8 mouse cellular contexts compared by ENCODE assay signal in genomic region chr1:181353200-181354097, GRCm38 (mm10). TPM values are rescaled to one million over a fixed set of nuclear protein-coding genes. Genes with fewer than 3 reads are reported as not detected.
A peak's percentile ranks its signal among the peaks of the same experiment; 100 is the strongest.
DNase-seq lines count a peak whose midpoint lies in the region; ATAC-seq and TF ChIP-seq lines count a peak whose summit lies in the region.

No protein-coding gene starts in this region.

- WGBS in liver, embryonic 11.5 days, result 3% methylated on average over 33 of the region's 33 CpGs
- 3% methylated on average over 33 of the region's 33 CpGs for WGBS in forebrain, embryonic 16.5 days
- WGBS in liver, embryonic 13.5 days (ENCODE audit: insufficient replicate concordance), result 2% methylated on average over 33 of the region's 33 CpGs

- peaks cover 14% of the 10 kb centered on the region; the same call in 1 of the 2 replicates for H3K4me1 ChIP-seq in liver, embryonic 11.5 days (replicated peaks; ENCODE audit: control insufficient read depth, insufficient read depth, low read length)
- H3K4me1 ChIP-seq in cortical plate, adult 2 months (ENCODE audit: control insufficient read depth, insufficient read depth, low read length), result no peaks in the 10 kb centered on the region
- peaks cover 16% of the 10 kb centered on the region for H3K4me1 ChIP-seq in forebrain, embryonic 16.5 days (replicated peaks; ENCODE audit: control insufficient read depth, insufficient read depth, low read length)
- peaks cover 19% of the 10 kb centered on the region for H3K4me1 ChIP-seq in liver, embryonic 13.5 days (replicated peaks)

- H3K27me3 ChIP-seq in liver, embryonic 11.5 days (replicated peaks; ENCODE audit: control insufficient read depth, insufficient read depth, low read length), result peaks cover 69% of the 10 kb centered on the region
- H3K27me3 ChIP-seq in forebrain, embryonic 16.5 days (replicated peaks; ENCODE audit: control insufficient read depth, insufficient read depth, low read length), result peaks cover 12% of the 10 kb centered on the region; the same call in 1 of the 2 replicates
- peaks cover 92% of the 10 kb centered on the region for H3K27me3 ChIP-seq in liver, embryonic 13.5 days

- ATAC-seq in liver, embryonic 11.5 days (replicated peaks; ENCODE audit: low FRiP score), result no peak
- peak; percentile 12; the same call in 1 of the 2 replicates for ATAC-seq in forebrain, embryonic 16.5 days
- no peak for ATAC-seq in liver, embryonic 13.5 days (ENCODE audit: low read depth)

- no peak for TF ChIP-seq POLR2A in cortical plate, adult 2 months (IDR thresholded peaks at IDR 0.05; ENCODE audit: extremely low read depth, insufficient read depth, low read length)

- H3K4me3 ChIP-seq in liver, embryonic 11.5 days (ENCODE audit: low read depth, low read length), result peak overlapping the region; percentile 58
- H3K4me3 ChIP-seq in cortical plate, adult 2 months (ENCODE audit: insufficient read depth, low read length), result peak overlapping the region; percentile 76
- H3K4me3 ChIP-seq in forebrain, embryonic 16.5 days (replicated peaks; ENCODE audit: low read length), result peak overlapping the region; percentile 73
- H3K4me3 ChIP-seq in liver, embryonic 13.5 days (replicated peaks), result peak overlapping the region; percentile 51

- no peaks in the 10 kb centered on the region for H3K36me3 ChIP-seq in liver, embryonic 11.5 days (ENCODE audit: control insufficient read depth, insufficient read depth, low read length)
- H3K36me3 ChIP-seq in forebrain, embryonic 16.5 days (ENCODE audit: control insufficient read depth, insufficient read depth), result no peaks in the 10 kb centered on the region
- H3K36me3 ChIP-seq in liver, embryonic 13.5 days, result no peaks in the 10 kb centered on the region

- H3K9me3 ChIP-seq in liver, embryonic 11.5 days (ENCODE audit: control insufficient read depth, low read length), result no peaks in the 10 kb centered on the region
- no peaks in the 10 kb centered on the region for H3K9me3 ChIP-seq in forebrain, embryonic 16.5 days (ENCODE audit: control insufficient read depth, low read length)
- no peaks in the 10 kb centered on the region for H3K9me3 ChIP-seq in liver, embryonic 13.5 days (replicated peaks)

- H3K9ac ChIP-seq in liver, embryonic 11.5 days (ENCODE audit: low read depth, low read length), result no peak overlapping the region
- peak overlapping the region; percentile 76 for H3K9ac ChIP-seq in forebrain, embryonic 16.5 days (replicated peaks; ENCODE audit: low read depth, low read length)
- H3K9ac ChIP-seq in liver, embryonic 13.5 days, result no peak overlapping the region

- TF ChIP-seq CTCF in cortical plate, adult 2 months (IDR thresholded peaks at IDR 0.05; ENCODE audit: extremely low read depth, insufficient read depth, low read length), result no peak

- no peak for DNase-seq in liver, embryonic 11.5 days (ENCODE audit: low spot score)
- no peak for DNase-seq in liver
- DNase-seq in liver, embryonic 13.5 days, result no peak
- DNase-seq in retina, postnatal 1 day, result peak; percentile 34
- DNase-seq in left cerebral cortex, adult 8-10 months (ENCODE audit: low spot score in 2 of 2), result no peak
- no peak for DNase-seq in left cerebral cortex, adult 18-20 months (ENCODE audit: low spot score in 2 of 2)

- H3K27ac ChIP-seq in liver, embryonic 11.5 days (ENCODE audit: low read depth, low read length), result no peak overlapping the region
- no peak overlapping the region for H3K27ac ChIP-seq in cortical plate, adult 2 months (ENCODE audit: insufficient read depth, low read length)
- H3K27ac ChIP-seq in forebrain, embryonic 16.5 days (ENCODE audit: low read length), result no peak overlapping the region; the same call in 1 of the 2 replicates
- H3K27ac ChIP-seq in liver, embryonic 13.5 days, result no peak overlapping the region

- peak overlapping the region; percentile 94 for H3K4me2 ChIP-seq in liver, embryonic 11.5 days
- H3K4me2 ChIP-seq in forebrain, embryonic 16.5 days (ENCODE audit: low read length), result peak overlapping the region; percentile 97
- peak overlapping the region; percentile 72 for H3K4me2 ChIP-seq in liver, embryonic 13.5 days

RNA-seq across cellular contexts. Expression of gene Cnih3, which starts 1.0 kb away (rescaled TPM):
- polyA plus RNA-seq in liver, embryonic 11.5 days (2014; fragmentation: Nextera tagmentation; extraction: Ambion mirVana), result 0.12 TPM in 1 of 2 replicates, not detected in the other
- polyA plus RNA-seq in cortical plate, adult 2 months (2012; rRNA removed), result 53.0 and 57.0 TPM in 2 replicates
- polyA plus RNA-seq in forebrain, embryonic 16.5 days (2015; fragmentation: Nextera tagmentation; extraction: Ambion mirVana), result 43.4 and 46.8 TPM in 2 replicates
- polyA plus RNA-seq in liver, embryonic 13.5 days (2015; fragmentation: Nextera tagmentation; extraction: Ambion mirVana), result not detected in 2 replicates
- 10 to 100 TPM; 63.1 to 64.6 (median 64.1) TPM for total RNA-seq in left cerebral cortex, adult 8-10 months (2022)
- total RNA-seq in left cerebral cortex, adult 18-20 months (2021), result 10 to 100 TPM; 73.8 to 96.1 TPM

Comparison
In these comparisons a context has a peak if more than half of its experiments do, and no peak if none do; other contexts are left out.
1. RNA of gene Cnih3, which starts 1.0 kb away (polyA plus RNA-seq): 53.0 to 57.0 TPM in cortical plate, adult 2 months and 43.4 to 46.8 TPM in forebrain, embryonic 16.5 days; 0.12 TPM in liver, embryonic 11.5 days and not detected in liver, embryonic 13.5 days; every median in the first group is over 10 times any median in the second.
2. Peak in every context shown above with its lines, with median percentiles within 50 percentile points of each other: H3K4me2 ChIP-seq and H3K4me3 ChIP-seq.